Mouse (Mus musculus) layer of hippocampus, adult 9-10 months (tissue): Measurements from ENCODE around the gene Nsg2.

ENCODE experiments used
- DNase-seq: peaks from one replicate; pipeline ENCODE4 v3.0.0; 2022; ENCODE audit warnings: low spot score

Nsg2 gene

GRCm38 (mm10) chr11:32011867-32012603, 11.8 kb downstream of the Nsg2 start:
- no peak for DNase-seq

- DNase-seq, result no peak
Observed at GRCm38 (mm10) chr11:32013014-32013427, 12.8 kb downstream of the Nsg2 start.

- DNase-seq, result no peak
Observed at GRCm38 (mm10) chr11:32013561-32013960, 13.3 kb downstream of the Nsg2 start.

GRCm38 (mm10) chr11:32018201-32018600, 17.9 kb downstream of the Nsg2 start:
- no peak for DNase-seq

- no peak for DNase-seq
Observed at GRCm38 (mm10) chr11:32020031-32020965, 20.0 kb downstream of the Nsg2 start.

- no peak for DNase-seq
Observed at GRCm38 (mm10) chr11:32026634-32027033, 26.4 kb downstream of the Nsg2 start.

GRCm38 (mm10) chr11:32027474-32028342, 27.4 kb downstream of the Nsg2 start:
- DNase-seq, result peak; percentile 75

GRCm38 (mm10) chr11:32028605-32029004, 28.3 kb downstream of the Nsg2 start:
- DNase-seq, result no peak

- no peak for DNase-seq
Observed at GRCm38 (mm10) chr11:32029356-32029755, 29.1 kb downstream of the Nsg2 start.

- no peak for DNase-seq
Observed at GRCm38 (mm10) chr11:32031396-32031795, 31.1 kb downstream of the Nsg2 start.

- no peak for DNase-seq
Observed at GRCm38 (mm10) chr11:32032053-32032452, 31.8 kb downstream of the Nsg2 start.

GRCm38 (mm10) chr11:32035831-32036230, 35.6 kb downstream of the Nsg2 start:
- no peak for DNase-seq

- DNase-seq, result no peak
Observed at GRCm38 (mm10) chr11:32039656-32040055, 39.4 kb downstream of the Nsg2 start.

GRCm38 (mm10) chr11:32057389-32057788, 57.1 kb downstream of the Nsg2 start:
- DNase-seq, result no peak

GRCm38 (mm10) chr11:32057861-32058260, 57.6 kb downstream of the Nsg2 start:
- no peak for DNase-seq

GRCm38 (mm10) chr11:32061020-32061419, 60.8 kb downstream of the Nsg2 start:
- no peak for DNase-seq

GRCm38 (mm10) chr11:32061874-32062273, 61.6 kb downstream of the Nsg2 start:
- DNase-seq, result no peak

GRCm38 (mm10) chr11:32063775-32064510, 63.7 kb downstream of the Nsg2 start:
- DNase-seq, result no peak

- no peak for DNase-seq
Observed at GRCm38 (mm10) chr11:32064511-32064862, 64.2 kb downstream of the Nsg2 start.

- no peak for DNase-seq
Observed at GRCm38 (mm10) chr11:32068736-32069490, 68.7 kb downstream of the Nsg2 start.

- no peak for DNase-seq
Observed at GRCm38 (mm10) chr11:32075163-32075562, 74.9 kb downstream of the Nsg2 start.
